Mouse (Mus musculus) testis, adult 2 months (tissue): ENCODE measurements around the gene Yipf2. TPM values are rescaled to one million over a fixed set of nuclear protein-coding genes. Genes with fewer than 3 reads are reported as not detected.

ENCODE experiments used
- H3K27ac ChIP-seq: fragments of 200-500 bp; 2 replicates; pipeline ENCODE4 v1.5.1; 2012; ENCODE audit warnings: low read depth, low read length; ENCODE audit not compliant: control insufficient read depth, insufficient read depth
- H3K27me3 ChIP-seq: fragments of 200-500 bp; 2 replicates; pipeline ENCODE4 v1.6.1; 2012; ENCODE audit warnings: mild to moderate bottlenecking, low read length, moderate library complexity; ENCODE audit not compliant: control insufficient read depth, insufficient read depth
- H3K36me3 ChIP-seq: fragments of 200-500 bp; 2 replicates; pipeline ENCODE4 v1.6.1; 2012; ENCODE audit warnings: mild to moderate bottlenecking, low read length; ENCODE audit not compliant: control insufficient read depth, insufficient read depth
- H3K4me1 ChIP-seq: fragments of 200-500 bp; 2 replicates; pipeline ENCODE4 v1.6.1; 2012; ENCODE audit warnings: low read length; ENCODE audit not compliant: control insufficient read depth, insufficient read depth
- H3K4me3 ChIP-seq: fragments of 200-500 bp; 2 replicates; pipeline ENCODE4 v1.5.1; 2012; ENCODE audit warnings: low read depth, mild to moderate bottlenecking, low read length, moderate library complexity, mixed read lengths; ENCODE audit not compliant: control insufficient read depth
- CTCF ChIP-seq: fragments of 200-500 bp; IDR thresholded peaks from 2 replicates; pipeline ENCODE4 v1.5.1; 2012; ENCODE audit warnings: low read depth, mild to moderate bottlenecking, inconsistent platforms, low read length, moderate library complexity; ENCODE audit not compliant: control insufficient read depth, insufficient read depth, insufficient replicate concordance
- POLR2A ChIP-seq: fragments of 200-500 bp; IDR thresholded peaks from 2 replicates; pipeline ENCODE4 v1.6.1; 2012; ENCODE audit warnings: low read depth, mild to moderate bottlenecking, inconsistent platforms, low read length, moderate library complexity; ENCODE audit not compliant: control insufficient read depth
- polyA plus RNA-seq: library from polyadenylated mRNA; depleted of rRNA; stranded (reverse); fragments of >200 nt; gene quantifications from 2 replicates; pipeline ENCODE4 v1.2.3, GENCODE M21; 2012

Yipf2 gene
- polyA plus RNA-seq, 1 experiment, result 35.6 TPM

DNA sequence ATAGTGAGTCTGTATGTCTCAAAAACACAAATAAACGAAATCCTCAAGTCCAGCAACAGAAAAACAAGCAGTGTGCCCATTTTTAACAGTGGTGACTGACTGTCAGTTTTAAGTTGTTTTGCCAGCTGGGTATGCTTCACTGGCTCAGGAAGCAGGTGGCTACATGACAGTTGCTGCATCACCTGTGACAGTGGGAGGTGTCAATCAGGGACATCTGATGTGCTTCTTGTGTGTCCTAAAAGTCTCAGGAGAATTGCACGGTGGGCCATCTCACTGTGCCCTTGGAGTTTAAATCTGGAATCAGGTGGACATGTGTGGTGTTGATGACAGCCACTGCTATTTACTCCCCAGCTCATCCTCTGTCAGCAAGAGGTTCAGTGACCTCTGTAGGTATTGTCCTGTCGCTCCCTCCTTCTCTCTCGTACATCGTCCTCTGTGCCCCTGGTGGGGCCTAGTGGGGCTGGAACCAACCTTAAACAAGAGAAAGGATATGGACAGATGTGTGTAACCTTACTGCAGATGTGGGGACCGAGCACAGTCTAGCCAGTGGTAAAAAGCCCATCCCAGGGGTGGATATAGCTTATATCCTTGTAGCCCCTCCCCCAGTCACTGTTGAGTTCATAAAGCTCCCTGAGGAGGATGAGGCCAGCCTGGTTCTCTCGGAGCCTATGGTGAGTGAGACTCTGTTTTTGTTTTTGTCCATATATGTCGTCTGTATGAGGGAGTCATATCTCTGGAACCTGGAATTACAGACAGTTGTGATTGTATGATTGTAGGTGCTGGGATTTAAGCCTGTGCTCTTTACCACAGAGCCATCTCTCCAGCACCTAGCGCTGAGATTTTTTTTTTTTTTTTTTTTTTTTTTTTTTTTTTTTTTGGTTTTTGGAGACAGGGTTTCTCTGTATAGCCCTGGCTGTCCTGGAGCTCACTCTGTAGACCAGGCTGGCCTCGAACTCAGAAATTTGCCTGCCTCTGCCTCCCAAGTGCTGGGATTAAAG, 33.0 kb upstream of the Yipf2 start:
- TF ChIP-seq POLR2A, result no peak
- TF ChIP-seq CTCF, result no peak
- Histone ChIP-seq H3K36me3 (no peaks in the 10 kb centered on the region), H3K4me1 (peaks cover 2% of the 10 kb centered on the region), H3K27me3 (no peaks in the 10 kb centered on the region), H3K4me3 (no peak overlapping the region), H3K27ac (no peak overlapping the region)

DNA sequence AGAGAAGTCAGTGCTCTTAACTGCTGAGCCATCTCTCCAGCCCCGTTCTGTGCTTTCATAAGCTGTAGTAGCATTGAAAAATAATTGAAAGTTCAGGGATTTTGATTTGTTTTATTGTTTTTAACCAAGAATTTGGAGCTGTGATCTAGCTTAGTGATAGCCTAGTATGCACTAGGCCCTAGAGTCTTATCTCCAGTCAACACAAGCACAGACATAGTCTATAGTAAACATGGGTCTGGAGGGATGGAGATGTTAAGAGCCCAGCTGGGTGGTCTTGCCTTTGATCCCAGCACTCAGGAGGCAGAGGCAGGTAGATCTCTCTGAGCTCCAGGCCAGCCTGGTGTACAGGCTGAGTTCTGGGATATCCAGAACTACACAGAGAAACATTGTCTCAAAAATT, 30.0 kb upstream of the Yipf2 start:
- no peaks in the 10 kb centered on the region for H3K27me3 ChIP-seq
- H3K27ac ChIP-seq, result no peak overlapping the region
- no peak overlapping the region for H3K4me3 ChIP-seq
- H3K4me1 ChIP-seq, result peaks cover 2% of the 10 kb centered on the region
- no peaks in the 10 kb centered on the region for H3K36me3 ChIP-seq
- no peak for TF ChIP-seq CTCF
- no peak for TF ChIP-seq POLR2A

DNA sequence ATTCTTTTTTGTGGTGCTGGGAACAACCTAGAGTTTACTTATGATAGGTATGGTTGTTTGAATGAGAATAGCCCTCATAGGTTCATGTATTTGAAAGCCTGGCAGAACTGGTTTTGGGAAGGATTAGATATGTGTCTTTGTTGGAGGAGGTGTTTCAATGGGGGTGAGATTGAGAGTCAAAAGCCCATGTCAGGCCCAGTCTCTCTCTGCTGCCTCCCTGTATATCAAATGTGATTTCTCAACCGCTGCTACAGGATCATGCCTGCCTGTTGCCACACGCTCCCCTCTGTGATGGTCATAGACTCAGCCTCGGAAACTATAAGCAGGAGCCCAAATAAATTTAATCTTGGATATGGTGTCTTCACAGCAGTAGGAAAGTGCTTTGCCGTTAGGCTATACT, 27.6 kb upstream of the Yipf2 start:
- Histone ChIP-seq H3K27ac (no peak overlapping the region), H3K36me3 (no peaks in the 10 kb centered on the region)

DNA sequence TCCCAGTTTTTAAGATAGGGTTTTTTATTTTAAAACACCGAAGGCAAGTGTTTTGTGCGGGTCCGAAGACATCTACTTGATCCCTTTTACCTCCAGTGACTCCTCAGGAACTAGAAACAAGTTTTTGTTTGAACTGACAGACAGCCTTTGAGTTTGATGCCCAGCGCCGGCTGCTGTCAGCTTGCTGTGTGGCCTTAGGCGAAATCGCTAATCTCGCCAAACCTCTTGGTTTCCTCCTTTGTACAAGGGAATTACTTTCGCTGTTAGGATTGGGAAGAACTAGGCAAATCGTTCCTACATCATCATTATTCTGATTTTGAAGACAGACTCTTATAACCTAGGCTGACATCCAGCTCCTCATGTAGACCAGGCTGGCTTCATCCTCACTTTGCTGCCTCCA, 24.4 kb upstream of the Yipf2 start:
- H3K27ac ChIP-seq, result peak overlapping the region; percentile 99
- H3K4me3 ChIP-seq, result peak overlapping the region; percentile 96
- H3K27me3 ChIP-seq, result no peaks in the 10 kb centered on the region
- H3K4me1 ChIP-seq, result peaks cover 8% of the 10 kb centered on the region; the same call in 1 of the 2 replicates
- TF ChIP-seq POLR2A, result no peak
- no peaks in the 10 kb centered on the region for H3K36me3 ChIP-seq

More for the DNA sequence above, 27.6 kb upstream of the Yipf2 start:
- no peak overlapping the region for H3K4me3 ChIP-seq
- H3K4me1 ChIP-seq, result peaks cover 6% of the 10 kb centered on the region
- no peaks in the 10 kb centered on the region for H3K27me3 ChIP-seq
- TF ChIP-seq CTCF (no peak), POLR2A (no peak)

GRCm38 (mm10) chr9:21616232-21616781, 23.7 kb upstream of the Yipf2 start:
- no peaks in the 10 kb centered on the region for H3K36me3 ChIP-seq
- peaks cover 8% of the 10 kb centered on the region; the same call in 1 of the 2 replicates for H3K4me1 ChIP-seq
- TF ChIP-seq POLR2A (peak; percentile 51; the same call in 1 of the 2 replicates), CTCF (no peak)
- H3K4me3 ChIP-seq, result peak overlapping the region; percentile 96
- peak overlapping the region; percentile 99 for H3K27ac ChIP-seq
- no peaks in the 10 kb centered on the region for H3K27me3 ChIP-seq

DNA sequence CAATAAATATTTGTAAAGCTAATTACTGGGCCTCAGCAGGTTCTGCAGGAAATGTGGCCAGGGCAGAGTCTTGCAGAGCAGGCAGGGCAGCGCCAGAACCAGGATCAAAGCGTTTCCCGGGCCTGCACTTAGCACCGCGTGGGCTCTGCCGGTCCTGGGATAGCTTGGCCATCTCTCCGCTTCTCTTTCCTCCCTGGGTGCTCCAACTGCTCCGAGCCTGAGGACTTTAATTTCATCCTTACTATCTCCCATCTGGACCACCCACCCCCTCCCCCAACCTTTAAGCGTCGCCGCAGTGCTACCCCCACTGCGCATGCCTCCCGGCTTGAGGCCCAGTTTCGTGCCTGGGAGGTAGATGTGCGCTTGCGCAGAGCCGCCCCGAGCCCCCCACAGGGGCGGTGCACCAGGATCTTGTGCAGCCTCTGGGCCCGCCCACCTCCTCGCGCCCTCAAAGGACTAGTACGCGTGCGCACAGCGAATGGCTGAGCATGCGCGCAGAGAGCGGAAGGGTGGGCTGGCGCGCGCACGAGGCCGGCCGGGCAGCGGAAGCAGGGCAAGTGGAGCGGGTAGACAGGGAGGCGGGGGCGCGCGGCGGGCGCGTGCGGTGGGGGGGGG, 23.1 kb upstream of the Yipf2 start, which contains the start of gene Smarca4:
Gene Smarca4, plus strand, starts transcription at position 553 of the 615 bp plus-strand sequence.
- Histone ChIP-seq H3K4me1 (peaks cover 8% of the 10 kb centered on the region; the same call in 1 of the 2 replicates), H3K36me3 (no peaks in the 10 kb centered on the region), H3K4me3 (peak within 1 kb of the TSS; percentile 96), H3K27me3 (no peaks in the 10 kb centered on the region), H3K27ac (peak within 1 kb of the TSS; percentile 99)
- TF ChIP-seq CTCF, result no peak
- TF ChIP-seq POLR2A, result peak; percentile 47

- Histone ChIP-seq H3K4me1 (peaks cover 8% of the 10 kb centered on the region; the same call in 1 of the 2 replicates), H3K27me3 (no peaks in the 10 kb centered on the region), H3K27ac (peak overlapping the region; percentile 81), H3K4me3 (peak overlapping the region; percentile 96), H3K36me3 (no peaks in the 10 kb centered on the region)
- TF ChIP-seq POLR2A, result no peak
- TF ChIP-seq CTCF, result no peak
These were observed 22.4 kb upstream of the Yipf2 start for GRCm38 (mm10) chr9:21614864-21615616.
